Mouse (Mus musculus) heart, embryonic 10.5 days (tissue): ENCODE results near the gene Cacnb2. TPM values are rescaled to one million over a fixed set of nuclear protein-coding genes. Genes with fewer than 3 reads are reported as not detected.

ENCODE experiments used
- DNase-seq: peaks from one replicate; pipeline ENCODE4 v3.0.0-alpha.2; 2017; ENCODE audit warnings: low spot score
- H3K27ac ChIP-seq: fragments of 300-500 bp; sonication (generic); 2 replicates; pipeline ENCODE4 v1.5.1; 2016; ENCODE audit warnings: mild to moderate bottlenecking
- H3K27me3 ChIP-seq: fragments of 300-500 bp; sonication (generic); 2 replicates; pipeline ENCODE4 v1.6.1; 2016; ENCODE audit warnings: mild to moderate bottlenecking; ENCODE audit not compliant: poor library complexity, insufficient read depth, severe bottlenecking
- H3K36me3 ChIP-seq: fragments of 300-500 bp; sonication (generic); 2 replicates; pipeline ENCODE4 v1.6.1; 2016; ENCODE audit warnings: mild to moderate bottlenecking, moderate library complexity
- H3K4me1 ChIP-seq: fragments of 300-500 bp; sonication (generic); 2 replicates; pipeline ENCODE4 v1.6.1; 2016; ENCODE audit warnings: mild to moderate bottlenecking
- H3K4me3 ChIP-seq: fragments of 300-500 bp; sonication (generic); 2 replicates; pipeline ENCODE4 v1.5.1; 2016; ENCODE audit warnings: mild to moderate bottlenecking, moderate library complexity
- H3K9me3 ChIP-seq: fragments of 300-500 bp; sonication (generic); 2 replicates; pipeline ENCODE4 v1.6.1; 2016; ENCODE audit warnings: mild to moderate bottlenecking, moderate library complexity
- WGBS: fragments of 180-500 bp; shearing (Covaris S2); methylation state at CpG from one replicate; pipeline ENCODE4 v1.1.7; 2016; 5-methylcytosine and 5-hydroxymethylcytosine counted together
- polyA plus RNA-seq: library from polyadenylated mRNA; unstranded; fragments of >200 nt; fragmentation: Nextera tagmentation; extraction: Ambion mirVana; gene quantifications from 2 replicates; pipeline ENCODE4 v1.2.1, GENCODE M21; 2016

The Cacnb2 gene
- polyA plus RNA-seq, 1 experiment from 2014 or later, result 8.3 TPM

DNA sequence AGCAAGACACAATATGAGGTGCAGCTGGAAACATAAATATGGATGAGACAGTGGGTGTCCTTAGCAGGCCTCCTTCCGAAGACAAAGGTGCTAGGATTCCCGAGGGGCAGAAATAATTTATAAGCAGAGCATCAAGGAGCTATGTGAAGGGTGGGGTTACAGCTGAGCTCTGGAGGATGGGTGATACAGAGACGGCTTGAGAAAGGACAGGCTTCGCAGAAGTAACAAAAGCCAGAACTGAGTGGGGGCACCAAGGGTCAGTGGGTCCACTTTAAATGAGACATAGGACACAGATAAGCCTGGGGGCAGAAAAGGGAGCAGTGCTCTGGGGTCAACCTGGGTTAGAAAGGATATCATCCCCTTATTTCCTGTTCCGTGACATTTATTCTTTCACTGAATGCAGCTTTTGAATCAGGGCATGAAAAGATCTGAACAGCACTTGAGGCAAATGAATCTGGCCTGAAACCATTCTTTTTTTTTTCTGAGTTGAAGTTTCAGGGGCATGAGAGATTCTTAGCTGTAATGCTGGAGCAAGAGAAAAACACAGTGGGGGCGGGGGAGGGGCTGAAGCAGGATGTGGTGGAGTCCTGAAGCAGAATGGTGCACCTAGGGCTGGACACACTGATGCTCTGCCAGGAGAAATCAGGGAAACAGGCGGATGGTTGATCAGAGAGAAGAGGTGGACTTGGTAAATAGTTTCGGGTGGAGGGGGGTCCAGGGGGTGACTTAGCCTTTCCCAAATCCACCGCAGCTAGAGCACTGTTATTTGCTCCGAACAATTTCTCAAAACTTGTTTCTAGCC, 304.4 kb downstream of the Cacnb2 start:
- H3K36me3 ChIP-seq, result no peaks in the 10 kb centered on the region
- H3K27ac ChIP-seq, result no peak overlapping the region
- no peak for DNase-seq
- no peak overlapping the region for H3K4me3 ChIP-seq
- H3K9me3 ChIP-seq, result no peaks in the 10 kb centered on the region
- peaks cover 27% of the 10 kb centered on the region for H3K4me1 ChIP-seq
- H3K27me3 ChIP-seq, result no peaks in the 10 kb centered on the region
- 38% methylated on average over 10 of the region's 10 CpGs for WGBS

DNA sequence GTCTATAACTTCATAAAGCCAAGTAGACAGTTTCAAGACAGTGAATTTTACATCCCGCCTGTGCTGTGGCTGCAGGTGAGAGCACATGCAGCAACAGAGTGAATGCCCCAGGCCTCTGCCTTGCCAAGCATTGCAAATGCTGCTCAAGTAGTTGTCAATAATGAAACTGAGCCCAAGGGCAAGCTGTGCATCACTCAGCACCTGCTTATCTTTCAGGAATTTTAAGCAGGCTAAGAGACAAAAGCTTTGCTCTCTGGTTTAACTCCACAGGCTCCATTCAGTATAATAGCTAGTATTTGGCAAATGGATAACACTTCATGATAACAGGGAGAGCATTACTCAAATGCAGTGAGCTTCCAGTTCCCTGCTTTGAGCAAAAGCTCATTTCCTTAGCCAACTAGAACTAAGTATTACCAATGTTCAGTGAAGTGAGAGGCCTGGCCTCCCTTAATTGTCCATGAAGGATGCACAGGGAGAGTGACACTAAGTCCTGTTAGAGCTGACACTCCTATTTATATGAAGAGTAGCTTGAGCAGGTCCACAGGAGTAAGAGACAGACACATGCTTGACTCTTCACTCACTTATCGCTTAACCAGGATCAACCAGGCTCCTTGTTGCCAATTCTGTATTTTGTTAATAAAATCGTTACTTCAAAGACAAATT, 314.8 kb downstream of the Cacnb2 start:
- DNase-seq, result peak; percentile 83
- Histone ChIP-seq H3K27ac (no peak overlapping the region), H3K4me1 (peaks cover 27% of the 10 kb centered on the region), H3K4me3 (no peak overlapping the region), H3K27me3 (no peaks in the 10 kb centered on the region), H3K9me3 (no peaks in the 10 kb centered on the region), H3K36me3 (no peaks in the 10 kb centered on the region)
- 38% methylated on average over 3 of the region's 3 CpGs for WGBS

DNA sequence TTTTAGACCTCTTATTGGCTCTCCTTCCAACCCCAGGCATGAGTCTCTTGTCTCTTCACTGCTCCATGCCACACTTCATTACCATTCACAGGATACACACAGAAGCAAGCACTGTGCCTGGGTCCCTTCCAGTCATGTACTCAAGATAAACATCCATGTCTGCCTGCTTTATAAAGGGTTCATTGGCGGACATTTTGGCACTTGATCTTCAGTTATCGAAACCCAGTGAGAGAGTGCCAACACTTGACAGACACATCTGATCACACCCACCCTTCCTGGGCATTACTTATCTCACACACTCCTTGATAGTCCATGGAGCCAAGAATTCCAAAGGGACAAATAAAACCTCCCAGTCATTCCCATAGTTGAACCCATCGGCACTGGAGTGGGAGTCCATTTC, 327.0 kb downstream of the Cacnb2 start:
- no peak overlapping the region for H3K27ac ChIP-seq
- no peaks in the 10 kb centered on the region for H3K27me3 ChIP-seq
- H3K4me1 ChIP-seq, result peaks cover 4% of the 10 kb centered on the region; the same call in 1 of the 2 replicates
- H3K36me3 ChIP-seq, result no peaks in the 10 kb centered on the region
- no peak for DNase-seq
- H3K9me3 ChIP-seq, result no peaks in the 10 kb centered on the region
- 52% methylated on average over 3 of the region's 3 CpGs for WGBS
- H3K4me3 ChIP-seq, result no peak overlapping the region

DNA sequence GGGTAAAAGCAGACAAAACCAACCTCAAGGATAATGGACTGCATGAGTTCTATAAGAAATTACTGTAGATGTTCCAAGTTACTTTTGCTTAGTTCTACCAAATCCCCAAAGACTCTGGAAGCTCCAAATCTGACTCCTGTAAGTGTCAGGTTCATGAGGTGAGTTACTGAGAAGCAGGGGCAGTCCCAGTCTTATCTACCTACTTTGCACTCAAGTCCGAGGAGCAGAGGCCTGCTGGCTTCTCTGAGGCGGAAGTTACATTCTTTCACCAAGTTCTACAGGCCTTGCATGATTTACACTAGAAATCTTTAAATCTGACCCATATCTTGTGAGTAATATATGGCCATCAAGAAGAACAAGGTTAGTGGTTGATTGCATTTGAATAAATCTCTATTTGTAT, 329.1 kb downstream of the Cacnb2 start:
- no peaks in the 10 kb centered on the region for H3K27me3 ChIP-seq
- H3K9me3 ChIP-seq, result no peaks in the 10 kb centered on the region
- H3K27ac ChIP-seq, result no peak overlapping the region
- H3K4me1 ChIP-seq, result peaks cover 14% of the 10 kb centered on the region; the same call in 1 of the 2 replicates
- WGBS, result 46% methylated on average over 2 of the region's 2 CpGs
- no peak overlapping the region for H3K4me3 ChIP-seq
- H3K36me3 ChIP-seq, result no peaks in the 10 kb centered on the region
- DNase-seq, result no peak

DNA sequence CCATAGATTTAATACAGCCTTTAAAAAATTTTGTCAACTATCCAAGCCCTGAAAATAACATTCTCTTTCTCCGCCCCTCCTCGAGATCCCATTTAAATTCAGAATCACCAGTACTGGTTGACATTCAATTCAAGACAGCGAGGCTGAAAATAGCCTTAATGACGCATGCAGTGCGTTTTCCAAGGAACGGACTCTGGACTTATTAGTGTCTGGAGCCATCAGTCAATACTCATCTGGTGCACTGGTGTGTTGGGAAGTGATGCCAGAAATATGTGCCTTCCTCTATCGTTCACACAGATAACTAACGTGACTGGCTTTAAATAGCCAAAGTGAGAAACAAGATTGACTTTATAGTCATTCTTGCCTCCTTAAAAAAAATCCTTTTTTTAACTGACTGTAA, 333.6 kb downstream of the Cacnb2 start:
- H3K27ac ChIP-seq, result no peak overlapping the region
- H3K36me3 ChIP-seq, result no peaks in the 10 kb centered on the region
- H3K4me1 ChIP-seq, result peaks cover 13% of the 10 kb centered on the region; the same call in 1 of the 2 replicates
- H3K9me3 ChIP-seq, result no peaks in the 10 kb centered on the region
- no peaks in the 10 kb centered on the region for H3K27me3 ChIP-seq
- DNase-seq, result no peak
- no peak overlapping the region for H3K4me3 ChIP-seq
- WGBS, result 53% methylated on average over 8 of the region's 8 CpGs

DNA sequence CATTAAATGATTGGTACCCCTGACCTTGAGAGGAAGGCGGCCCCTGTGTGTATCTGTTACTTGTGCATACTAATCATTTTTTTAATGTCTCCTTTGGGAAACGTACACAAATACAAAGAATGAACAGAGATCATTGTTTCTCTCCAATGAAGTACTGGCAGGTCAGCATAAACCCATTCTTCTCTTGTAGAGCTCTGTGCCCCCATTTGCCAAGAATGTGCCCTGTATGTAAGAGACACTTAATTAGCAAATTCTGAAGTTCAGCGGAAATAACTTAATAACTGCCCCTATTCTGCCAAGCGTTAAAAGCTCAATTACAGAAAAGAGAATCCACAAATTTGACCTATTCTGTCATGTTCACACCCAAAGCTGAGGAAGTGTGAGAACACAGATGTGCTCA, 339.4 kb downstream of the Cacnb2 start:
- no peaks in the 10 kb centered on the region for H3K4me1 ChIP-seq
- H3K4me3 ChIP-seq, result no peak overlapping the region
- WGBS, result 89% methylated on average over 4 of the region's 4 CpGs
- H3K27ac ChIP-seq, result no peak overlapping the region
- no peak for DNase-seq
- no peaks in the 10 kb centered on the region for H3K36me3 ChIP-seq
- no peaks in the 10 kb centered on the region for H3K9me3 ChIP-seq
- H3K27me3 ChIP-seq, result no peaks in the 10 kb centered on the region

DNA sequence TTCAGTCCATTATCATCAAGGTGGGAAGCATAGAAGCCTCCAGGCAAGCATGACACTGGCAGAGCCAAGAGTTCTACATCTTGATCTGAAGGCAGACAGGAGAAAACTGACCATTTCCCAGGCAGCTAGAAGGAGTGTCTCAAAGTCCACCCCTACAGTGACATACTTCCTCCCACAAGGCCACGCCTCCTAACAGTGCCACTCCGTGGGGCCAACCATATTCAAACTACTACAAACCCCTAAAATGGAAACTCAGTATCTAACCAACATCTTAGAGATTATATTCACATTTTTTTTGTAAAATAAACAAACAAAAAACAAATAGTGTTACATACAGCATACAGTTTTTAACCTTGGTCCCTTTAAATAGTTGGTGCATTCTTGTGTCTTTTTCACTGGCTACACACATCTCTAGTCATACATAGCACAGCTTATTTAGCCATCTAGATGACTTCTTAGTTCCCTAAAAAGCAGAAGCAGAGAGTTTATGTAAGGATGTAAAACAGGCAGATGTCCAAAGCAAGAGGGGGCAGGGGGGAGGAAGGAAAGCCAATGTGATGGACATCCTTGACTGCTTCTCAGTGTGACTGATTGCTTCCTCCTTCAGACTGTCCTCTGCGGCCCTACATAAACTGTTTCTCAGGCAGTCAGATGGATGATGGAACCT, 340.9 kb downstream of the Cacnb2 start:
- H3K4me3 ChIP-seq, result no peak overlapping the region
- 77% methylated on average over 3 of the region's 3 CpGs for WGBS
- no peaks in the 10 kb centered on the region for H3K36me3 ChIP-seq
- no peaks in the 10 kb centered on the region for H3K4me1 ChIP-seq
- no peak for DNase-seq
- H3K27ac ChIP-seq, result no peak overlapping the region
- no peaks in the 10 kb centered on the region for H3K27me3 ChIP-seq
- H3K9me3 ChIP-seq, result no peaks in the 10 kb centered on the region

DNA sequence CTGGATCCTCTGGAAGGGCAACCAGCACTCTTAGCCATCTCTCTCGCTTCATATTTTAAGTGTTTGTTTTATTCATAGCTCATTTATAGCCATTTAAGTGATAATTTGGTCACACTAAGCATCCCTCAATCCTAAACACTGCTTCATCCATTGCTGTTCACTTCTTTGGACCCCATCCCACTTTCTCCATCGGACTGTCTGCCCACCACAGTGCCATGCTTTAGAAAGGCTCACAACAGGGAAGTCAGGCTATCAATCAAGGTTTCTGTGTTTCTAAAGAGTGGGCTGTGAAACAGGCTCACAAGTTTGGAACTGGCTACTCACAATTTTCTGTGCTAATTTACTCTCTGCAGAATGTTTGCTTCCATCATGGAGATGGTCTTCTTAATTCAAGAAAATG, 350.2 kb downstream of the Cacnb2 start:
- WGBS, result 74% methylated on average over 2 of the region's 2 CpGs
- H3K4me1 ChIP-seq, result peaks cover 6% of the 10 kb centered on the region; the same call in 1 of the 2 replicates
- H3K4me3 ChIP-seq, result no peak overlapping the region
- H3K27me3 ChIP-seq, result no peaks in the 10 kb centered on the region
- H3K36me3 ChIP-seq, result no peaks in the 10 kb centered on the region
- DNase-seq, result no peak
- no peaks in the 10 kb centered on the region for H3K9me3 ChIP-seq
- H3K27ac ChIP-seq, result no peak overlapping the region

DNA sequence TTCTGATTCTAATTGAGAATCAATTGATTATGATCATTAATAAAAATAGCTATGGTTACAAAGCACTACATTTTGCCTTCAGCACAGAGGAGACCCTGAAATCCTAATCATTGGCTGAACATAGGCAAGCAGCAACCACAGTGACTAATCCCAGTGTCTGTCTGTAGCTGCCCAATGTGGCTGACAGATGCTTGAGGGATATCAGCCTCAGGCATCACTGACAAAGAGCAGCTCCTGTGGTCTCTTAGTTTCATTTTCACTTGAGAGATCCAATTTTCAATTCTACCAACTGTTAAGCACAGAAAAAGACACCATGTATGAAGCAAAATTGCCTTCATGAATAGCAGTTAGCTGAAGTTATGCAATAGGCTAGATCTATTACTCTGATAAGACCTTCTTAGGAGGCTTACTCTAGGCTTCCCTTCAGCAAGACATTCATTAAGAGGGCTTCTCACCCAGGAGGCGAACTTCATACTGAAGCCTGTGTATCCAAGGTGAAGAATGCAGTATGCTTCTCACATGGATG, 358.1 kb downstream of the Cacnb2 start:
- 68% methylated on average over 1 of the region's 1 CpGs for WGBS
- no peak for DNase-seq
- H3K36me3 ChIP-seq, result no peaks in the 10 kb centered on the region
- no peak overlapping the region for H3K27ac ChIP-seq
- H3K27me3 ChIP-seq, result no peaks in the 10 kb centered on the region
- no peak overlapping the region for H3K4me3 ChIP-seq
- no peaks in the 10 kb centered on the region for H3K4me1 ChIP-seq
- H3K9me3 ChIP-seq, result no peaks in the 10 kb centered on the region

DNA sequence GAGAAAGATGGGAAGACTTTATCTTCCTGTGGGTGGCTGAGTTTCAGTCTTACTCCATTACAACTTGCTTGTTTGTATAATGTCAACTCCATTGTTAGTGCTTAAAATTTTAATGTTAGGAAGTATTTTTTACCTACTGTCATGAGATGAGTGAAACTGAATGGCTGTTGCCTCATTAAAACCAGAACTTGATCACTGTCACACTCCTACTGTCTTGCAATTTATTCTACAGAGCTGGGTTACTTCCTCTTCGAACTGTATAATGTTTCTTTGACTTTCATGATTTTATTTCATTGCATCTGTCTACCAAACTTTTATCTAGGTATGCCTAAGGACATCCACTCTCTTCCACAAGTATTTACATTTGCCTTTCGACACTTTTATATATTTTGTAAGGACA, 358.6 kb downstream of the Cacnb2 start:
- Histone ChIP-seq H3K27ac (no peak overlapping the region), H3K4me1 (no peaks in the 10 kb centered on the region), H3K36me3 (no peaks in the 10 kb centered on the region), H3K4me3 (no peak overlapping the region), H3K27me3 (no peaks in the 10 kb centered on the region), H3K9me3 (no peaks in the 10 kb centered on the region)
- WGBS, result 83% methylated on average over 2 of the region's 2 CpGs
- no peak for DNase-seq

DNA sequence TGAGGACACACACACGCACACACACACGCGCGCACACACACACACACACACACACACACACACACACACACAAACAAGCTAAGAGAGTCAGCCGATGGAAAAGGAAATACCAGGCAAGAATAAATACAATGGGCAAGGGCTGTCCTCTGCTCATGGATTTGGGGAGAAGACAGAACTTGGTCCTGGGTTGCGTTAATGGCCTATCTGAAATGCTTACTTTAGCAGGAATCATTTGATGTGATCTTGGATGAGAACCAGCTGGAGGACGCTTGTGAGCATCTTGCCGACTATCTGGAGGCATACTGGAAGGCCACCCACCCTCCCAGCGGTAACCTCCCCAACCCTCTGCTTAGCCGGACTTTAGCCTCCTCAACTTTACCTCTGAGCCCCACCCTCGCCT, 381.1 kb downstream of the Cacnb2 start:
- H3K27ac ChIP-seq, result no peak overlapping the region
- no peaks in the 10 kb centered on the region for H3K4me1 ChIP-seq
- DNase-seq, result no peak
- no peak overlapping the region for H3K4me3 ChIP-seq
- no peaks in the 10 kb centered on the region for H3K9me3 ChIP-seq
- H3K27me3 ChIP-seq, result no peaks in the 10 kb centered on the region
- H3K36me3 ChIP-seq, result peaks cover 36% of the 10 kb centered on the region
- WGBS, result 84% methylated on average over 11 of the region's 11 CpGs

DNA sequence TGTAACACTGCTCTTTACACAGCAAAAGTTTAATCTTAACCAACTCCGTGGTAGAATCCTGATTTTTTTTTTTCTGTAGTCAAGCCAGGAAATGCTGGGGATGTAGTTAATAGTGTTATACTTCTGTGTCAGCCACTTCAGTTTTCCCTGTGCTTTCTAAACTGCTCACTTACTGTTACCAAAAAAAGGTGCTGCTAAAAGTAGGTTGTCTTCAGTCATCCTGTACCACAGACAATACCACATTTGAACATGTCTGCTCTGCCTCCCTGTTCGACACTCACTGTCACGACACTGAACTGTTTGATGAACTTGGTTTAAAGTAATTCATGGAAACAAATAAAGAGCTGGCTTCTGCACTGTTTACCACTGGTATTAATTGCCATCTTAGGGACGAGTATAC, 385.6 kb downstream of the Cacnb2 start:
- no peak overlapping the region for H3K27ac ChIP-seq
- WGBS, result 70% methylated on average over 4 of the region's 4 CpGs

DNA sequence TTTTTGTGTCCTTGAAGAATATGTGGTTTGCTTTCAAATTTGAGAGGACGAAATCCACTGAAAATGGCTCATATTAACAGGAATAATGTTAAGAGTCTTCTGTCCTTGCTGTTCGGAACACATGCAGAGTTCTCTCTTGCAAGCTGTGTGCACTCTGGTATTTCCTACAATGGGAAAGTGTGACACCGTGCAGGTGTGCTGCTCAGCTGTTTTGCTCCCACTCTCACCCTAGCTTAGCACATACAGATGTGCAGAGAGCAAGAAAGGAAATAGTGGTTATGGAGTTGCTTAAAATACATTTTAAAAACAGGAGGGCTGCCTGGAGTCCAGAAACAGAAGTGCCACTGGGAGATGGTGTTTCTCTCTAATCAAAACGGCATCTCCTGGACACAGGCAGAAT, 386.5 kb downstream of the Cacnb2 start:
- H3K4me3 ChIP-seq, result no peak overlapping the region
- no peak for DNase-seq
- H3K27me3 ChIP-seq, result no peaks in the 10 kb centered on the region
- WGBS, result 82% methylated on average over 4 of the region's 4 CpGs
- no peak overlapping the region for H3K27ac ChIP-seq
- no peaks in the 10 kb centered on the region for H3K9me3 ChIP-seq
- peaks cover 19% of the 10 kb centered on the region for H3K36me3 ChIP-seq
- H3K4me1 ChIP-seq, result no peaks in the 10 kb centered on the region

More for the DNA sequence above, 385.6 kb downstream of the Cacnb2 start:
- H3K9me3 ChIP-seq, result no peaks in the 10 kb centered on the region
- H3K4me3 ChIP-seq, result no peak overlapping the region
- no peak for DNase-seq
- no peaks in the 10 kb centered on the region for H3K27me3 ChIP-seq
- peaks cover 26% of the 10 kb centered on the region for H3K36me3 ChIP-seq
- H3K4me1 ChIP-seq, result no peaks in the 10 kb centered on the region
